Mouse (Mus musculus) cerebellum, adult 2 months (tissue): ENCODE data around the gene H2-Oa.

Experiments
- CTCF ChIP-seq: fragments of 200-500 bp; IDR thresholded peaks from 2 replicates; pipeline ENCODE4 v1.5.1; 2011; ENCODE audit warnings: low read depth, mild to moderate bottlenecking, control low read depth, low read length, moderate library complexity, borderline replicate concordance; ENCODE audit not compliant: insufficient read depth
- POLR2A ChIP-seq: fragments of 200-500 bp; IDR thresholded peaks from 2 replicates; pipeline ENCODE4 v1.6.1; 2011; ENCODE audit warnings: low read length, control low read depth, borderline replicate concordance; ENCODE audit not compliant: insufficient read depth

- TF ChIP-seq POLR2A (no peak), CTCF (no peak)
Observed at GRCm38 (mm10) chr17:34047404-34048050, 44.6 kb upstream of the H2-Oa start.
